Mouse (Mus musculus): ENCODE results near the gene Hcn4.

Hcn4 gene

GRCm38 (mm10) chr9:58823139-58823917 is at the start of gene Hcn4:
TSS of gene Hcn4 (plus strand) at chr9:58823412.
- no peak for DNase-seq

GRCm38 (mm10) chr9:58774761-58775160 is 48.5 kb upstream of the Hcn4 start:
- DNase-seq, result no peak

GRCm38 (mm10) chr9:58775363-58775762 is 47.8 kb upstream of the Hcn4 start:
- no peak for DNase-seq

- DNase-seq, result no peak
Measured at GRCm38 (mm10) chr9:58789476-58789875, 33.7 kb upstream of the Hcn4 start.

- no peak for DNase-seq
Measured at GRCm38 (mm10) chr9:58798155-58798554, 25.1 kb upstream of the Hcn4 start.

GRCm38 (mm10) chr9:58801441-58801840 is 21.8 kb upstream of the Hcn4 start:
- DNase-seq, result no peak

GRCm38 (mm10) chr9:58802294-58802693 is 20.9 kb upstream of the Hcn4 start:
- DNase-seq, result peak in 1 of 2 experiments; percentile 21

- no peak for DNase-seq
Measured at GRCm38 (mm10) chr9:58802802-58803201, 20.4 kb upstream of the Hcn4 start.

- peak; percentile 82 to 83 for DNase-seq
Measured at GRCm38 (mm10) chr9:58805601-58806318, 17.5 kb upstream of the Hcn4 start.

GRCm38 (mm10) chr9:58811171-58811570 is 12.0 kb upstream of the Hcn4 start:
- DNase-seq, result no peak

- DNase-seq, result no peak
Measured at GRCm38 (mm10) chr9:58815552-58816260, 7.5 kb upstream of the Hcn4 start.

GRCm38 (mm10) chr9:58816458-58816857 is 6.8 kb upstream of the Hcn4 start:
- DNase-seq, result no peak

- DNase-seq, result no peak
Measured at GRCm38 (mm10) chr9:58817676-58818075, 5.5 kb upstream of the Hcn4 start.

GRCm38 (mm10) chr9:58822431-58823091 is 651 bp upstream of the Hcn4 start:
- peak; percentile 43 to 78 for DNase-seq

GRCm38 (mm10) chr9:58823918-58824215 is 655 bp downstream of the Hcn4 start:
- DNase-seq, result no peak

- no peak for DNase-seq
Measured at GRCm38 (mm10) chr9:58829627-58830026, 6.4 kb downstream of the Hcn4 start.

- DNase-seq, result peak; percentile 51 to 77
Measured at GRCm38 (mm10) chr9:58832939-58833338, 9.7 kb downstream of the Hcn4 start.

- no peak for DNase-seq
Measured at GRCm38 (mm10) chr9:58837174-58837573, 14.0 kb downstream of the Hcn4 start.

- DNase-seq, result no peak
Measured at GRCm38 (mm10) chr9:58838504-58838903, 15.3 kb downstream of the Hcn4 start.

- peak; percentile 67 to 79 for DNase-seq
Measured at GRCm38 (mm10) chr9:58841655-58842054, 18.4 kb downstream of the Hcn4 start.

GRCm38 (mm10) chr9:58844597-58844996 is 21.4 kb downstream of the Hcn4 start:
- DNase-seq, result no peak

- DNase-seq, result no peak
Measured at GRCm38 (mm10) chr9:58847008-58847407, 23.8 kb downstream of the Hcn4 start.

- DNase-seq, result no peak
Measured at GRCm38 (mm10) chr9:58847676-58848075, 24.5 kb downstream of the Hcn4 start.

All from kidney, postnatal 25 days (tissue).